Mouse (Mus musculus): ENCODE measurements around the gene Tspan18. TPM values are rescaled to one million over a fixed set of nuclear protein-coding genes. Genes with fewer than 3 reads are reported as not detected.

Tspan18 gene
- total and polyA plus RNA-seq, 2 experiments = 0.55 to 2.4 TPM

GRCm38 (mm10) chr2:93372097-93372571 is 37.8 kb upstream of the Tspan18 start:
- DNase-seq (ENCODE audit: extremely low read depth, low read depth, low spot score) = no peak
- no peak overlapping the region for H3K27ac ChIP-seq (replicated peaks; ENCODE audit: insufficient read depth, low read depth, low read length)
- WGBS = 24% methylated on average over 6 of the region's 6 CpGs
- no peak overlapping the region for H3K9ac ChIP-seq (ENCODE audit: low read depth, low read length)
- H3K4me3 ChIP-seq (ENCODE audit: insufficient read depth, low read depth, low read length) = no peak overlapping the region
- H3K79me2 ChIP-seq (ENCODE audit: control insufficient read depth, insufficient read depth, low read length) = no peaks in the 10 kb centered on the region
- no peaks in the 10 kb centered on the region for H3K36me3 ChIP-seq (ENCODE audit: control insufficient read depth, insufficient read depth, low read length)
- H3K4me1 ChIP-seq (ENCODE audit: control insufficient read depth, insufficient read depth, low read length) = no peaks in the 10 kb centered on the region
- TF ChIP-seq CTCF (IDR thresholded peaks at IDR 0.05; ENCODE audit: low read depth, low read length) (no peak), POLR2A (IDR thresholded peaks at IDR 0.05; ENCODE audit: extremely low read depth, insufficient read depth, low read length) (no peak)
- H3K27me3 ChIP-seq (ENCODE audit: control insufficient read depth, insufficient read depth, low read length) = no peaks in the 10 kb centered on the region

- Histone ChIP-seq H3K27me3 (ENCODE audit: control insufficient read depth, insufficient read depth, low read length) (no peaks in the 10 kb centered on the region), H3K4me3 (ENCODE audit: insufficient read depth, low read depth, low read length) (no peak overlapping the region), H3K4me1 (ENCODE audit: control insufficient read depth, insufficient read depth, low read length) (no peaks in the 10 kb centered on the region), H3K36me3 (ENCODE audit: control insufficient read depth, insufficient read depth, low read length) (no peaks in the 10 kb centered on the region), H3K79me2 (ENCODE audit: control insufficient read depth, insufficient read depth, low read length) (no peaks in the 10 kb centered on the region), H3K27ac (replicated peaks; ENCODE audit: insufficient read depth, low read depth, low read length) (no peak overlapping the region), H3K9ac (ENCODE audit: low read depth, low read length) (no peak overlapping the region)
- WGBS = 69% methylated on average over 8 of the region's 8 CpGs
- DNase-seq (ENCODE audit: extremely low read depth, low read depth, low spot score) = no peak
- TF ChIP-seq CTCF (IDR thresholded peaks at IDR 0.05; ENCODE audit: low read depth, low read length) (no peak), POLR2A (IDR thresholded peaks at IDR 0.05; ENCODE audit: extremely low read depth, insufficient read depth, low read length) (no peak)
These were observed 34.6 kb upstream of the Tspan18 start for GRCm38 (mm10) chr2:93368954-93369353.

GRCm38 (mm10) chr2:93367962-93368361 is 33.7 kb upstream of the Tspan18 start:
- TF ChIP-seq CTCF (IDR thresholded peaks at IDR 0.05; ENCODE audit: low read depth, low read length) (no peak), POLR2A (IDR thresholded peaks at IDR 0.05; ENCODE audit: extremely low read depth, insufficient read depth, low read length) (no peak)
- WGBS = 89% methylated on average over 6 of the region's 6 CpGs

GRCm38 (mm10) chr2:93365411-93365810 is 31.1 kb upstream of the Tspan18 start:
- Histone ChIP-seq H3K36me3 (ENCODE audit: control insufficient read depth, insufficient read depth, low read length) (no peaks in the 10 kb centered on the region), H3K27me3 (ENCODE audit: control insufficient read depth, insufficient read depth, low read length) (no peaks in the 10 kb centered on the region), H3K4me3 (ENCODE audit: insufficient read depth, low read depth, low read length) (no peak overlapping the region), H3K79me2 (ENCODE audit: control insufficient read depth, insufficient read depth, low read length) (no peaks in the 10 kb centered on the region), H3K4me1 (ENCODE audit: control insufficient read depth, insufficient read depth, low read length) (no peaks in the 10 kb centered on the region), H3K9ac (ENCODE audit: low read depth, low read length) (no peak overlapping the region), H3K27ac (replicated peaks; ENCODE audit: insufficient read depth, low read depth, low read length) (no peak overlapping the region)
- DNase-seq (ENCODE audit: extremely low read depth, low read depth, low spot score) = no peak
- WGBS = 76% methylated on average over 9 of the region's 9 CpGs
- TF ChIP-seq CTCF (IDR thresholded peaks at IDR 0.05; ENCODE audit: low read depth, low read length) (no peak), POLR2A (IDR thresholded peaks at IDR 0.05; ENCODE audit: extremely low read depth, insufficient read depth, low read length) (no peak)

More at GRCm38 (mm10) chr2:93367962-93368361, 33.7 kb upstream of the Tspan18 start:
- Histone ChIP-seq H3K27me3 (ENCODE audit: control insufficient read depth, insufficient read depth, low read length) (no peaks in the 10 kb centered on the region), H3K4me1 (ENCODE audit: control insufficient read depth, insufficient read depth, low read length) (no peaks in the 10 kb centered on the region), H3K9ac (ENCODE audit: low read depth, low read length) (no peak overlapping the region), H3K79me2 (ENCODE audit: control insufficient read depth, insufficient read depth, low read length) (no peaks in the 10 kb centered on the region), H3K4me3 (ENCODE audit: insufficient read depth, low read depth, low read length) (no peak overlapping the region), H3K27ac (replicated peaks; ENCODE audit: insufficient read depth, low read depth, low read length) (no peak overlapping the region), H3K36me3 (ENCODE audit: control insufficient read depth, insufficient read depth, low read length) (no peaks in the 10 kb centered on the region)
- no peak for DNase-seq (ENCODE audit: extremely low read depth, low read depth, low spot score)

GRCm38 (mm10) chr2:93364951-93365350 is 30.6 kb upstream of the Tspan18 start:
- no peaks in the 10 kb centered on the region for H3K36me3 ChIP-seq (ENCODE audit: control insufficient read depth, insufficient read depth, low read length)
- H3K79me2 ChIP-seq (ENCODE audit: control insufficient read depth, insufficient read depth, low read length) = no peaks in the 10 kb centered on the region
- TF ChIP-seq POLR2A (IDR thresholded peaks at IDR 0.05; ENCODE audit: extremely low read depth, insufficient read depth, low read length) (no peak), CTCF (IDR thresholded peaks at IDR 0.05; ENCODE audit: low read depth, low read length) (no peak)
- no peaks in the 10 kb centered on the region for H3K4me1 ChIP-seq (ENCODE audit: control insufficient read depth, insufficient read depth, low read length)
- no peaks in the 10 kb centered on the region for H3K27me3 ChIP-seq (ENCODE audit: control insufficient read depth, insufficient read depth, low read length)
- 66% methylated on average over 2 of the region's 2 CpGs for WGBS
- no peak overlapping the region for H3K4me3 ChIP-seq (ENCODE audit: insufficient read depth, low read depth, low read length)
- no peak overlapping the region for H3K27ac ChIP-seq (replicated peaks; ENCODE audit: insufficient read depth, low read depth, low read length)
- DNase-seq (ENCODE audit: extremely low read depth, low read depth, low spot score) = no peak
- H3K9ac ChIP-seq (ENCODE audit: low read depth, low read length) = no peak overlapping the region

- DNase-seq (ENCODE audit: extremely low read depth, low read depth, low spot score) = no peak
- TF ChIP-seq POLR2A (IDR thresholded peaks at IDR 0.05; ENCODE audit: extremely low read depth, insufficient read depth, low read length) (no peak), CTCF (IDR thresholded peaks at IDR 0.05; ENCODE audit: low read depth, low read length) (no peak)
- no peak overlapping the region for H3K27ac ChIP-seq (replicated peaks; ENCODE audit: insufficient read depth, low read depth, low read length)
These were observed 27.1 kb upstream of the Tspan18 start for GRCm38 (mm10) chr2:93361454-93361853.

More at GRCm38 (mm10) chr2:93361454-93361853, 27.1 kb upstream of the Tspan18 start:
- 33% methylated on average over 5 of the region's 5 CpGs for WGBS
- Histone ChIP-seq H3K79me2 (ENCODE audit: control insufficient read depth, insufficient read depth, low read length) (no peaks in the 10 kb centered on the region), H3K27me3 (ENCODE audit: control insufficient read depth, insufficient read depth, low read length) (no peaks in the 10 kb centered on the region), H3K9ac (ENCODE audit: low read depth, low read length) (no peak overlapping the region), H3K4me1 (ENCODE audit: control insufficient read depth, insufficient read depth, low read length) (no peaks in the 10 kb centered on the region), H3K4me3 (ENCODE audit: insufficient read depth, low read depth, low read length) (no peak overlapping the region), H3K36me3 (ENCODE audit: control insufficient read depth, insufficient read depth, low read length) (no peaks in the 10 kb centered on the region)

Data from liver, adult 2 months (tissue).